Mouse (Mus musculus): ENCODE results near the gene Htra1.
A peak's percentile ranks its signal among the peaks of the same experiment; 100 is the strongest.

The Htra1 gene

GRCm38 (mm10) chr7:130935793-130936471 is at the start of gene Htra1:
Htra1 (plus strand) TSS chr7:130936111.
- DNase-seq (ENCODE audit: low spot score in 2 of 2) = peak; percentile 32 to 61

- DNase-seq (ENCODE audit: low spot score in 2 of 2) = no peak
These were observed 49.7 kb upstream of the Htra1 start for GRCm38 (mm10) chr7:130886246-130886645.

- DNase-seq (ENCODE audit: low spot score in 2 of 2) = no peak
These were observed 48.0 kb upstream of the Htra1 start for GRCm38 (mm10) chr7:130887946-130888345.

DNA sequence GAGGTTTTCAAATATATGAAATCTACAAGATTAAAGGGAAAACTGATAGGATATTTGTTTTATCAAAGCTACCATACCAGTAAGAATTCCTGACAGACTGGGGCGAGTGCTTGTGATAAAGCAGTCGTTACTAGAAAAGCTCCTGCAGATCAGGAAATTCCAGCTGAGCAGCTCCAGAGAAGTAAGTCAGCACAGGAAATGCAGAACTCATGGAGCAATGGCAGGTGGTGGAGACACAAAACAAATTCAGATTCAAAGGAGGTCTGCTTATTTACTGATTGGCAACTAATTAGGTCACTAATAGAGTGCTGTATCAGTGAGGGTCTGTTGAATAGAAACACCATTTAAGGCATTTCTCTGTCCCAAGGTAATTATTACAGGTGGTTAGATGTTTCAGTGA is 45.0 kb upstream of the Htra1 start:
- DNase-seq (ENCODE audit: low spot score in 2 of 2) = no peak

DNA sequence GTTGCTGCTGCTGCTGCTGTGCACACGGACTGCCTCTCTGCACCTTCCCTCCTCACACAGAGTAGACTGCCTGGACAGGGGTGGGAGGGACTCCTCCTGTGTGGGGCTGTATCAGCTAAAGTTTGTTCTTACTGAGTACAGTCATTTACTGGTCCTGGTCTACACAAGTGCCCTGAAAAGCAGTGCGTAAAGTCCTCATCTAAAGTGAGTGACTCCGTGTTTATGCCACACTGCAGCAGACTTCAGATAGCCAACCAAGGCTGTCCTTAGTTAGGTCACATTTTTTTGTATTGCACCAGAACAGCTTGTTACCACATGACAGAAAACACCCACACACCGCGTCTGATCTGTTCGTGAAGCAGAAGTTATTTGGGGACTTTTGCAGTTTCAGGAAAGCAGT is 42.9 kb upstream of the Htra1 start:
- DNase-seq (ENCODE audit: low spot score in 2 of 2) = no peak

DNA sequence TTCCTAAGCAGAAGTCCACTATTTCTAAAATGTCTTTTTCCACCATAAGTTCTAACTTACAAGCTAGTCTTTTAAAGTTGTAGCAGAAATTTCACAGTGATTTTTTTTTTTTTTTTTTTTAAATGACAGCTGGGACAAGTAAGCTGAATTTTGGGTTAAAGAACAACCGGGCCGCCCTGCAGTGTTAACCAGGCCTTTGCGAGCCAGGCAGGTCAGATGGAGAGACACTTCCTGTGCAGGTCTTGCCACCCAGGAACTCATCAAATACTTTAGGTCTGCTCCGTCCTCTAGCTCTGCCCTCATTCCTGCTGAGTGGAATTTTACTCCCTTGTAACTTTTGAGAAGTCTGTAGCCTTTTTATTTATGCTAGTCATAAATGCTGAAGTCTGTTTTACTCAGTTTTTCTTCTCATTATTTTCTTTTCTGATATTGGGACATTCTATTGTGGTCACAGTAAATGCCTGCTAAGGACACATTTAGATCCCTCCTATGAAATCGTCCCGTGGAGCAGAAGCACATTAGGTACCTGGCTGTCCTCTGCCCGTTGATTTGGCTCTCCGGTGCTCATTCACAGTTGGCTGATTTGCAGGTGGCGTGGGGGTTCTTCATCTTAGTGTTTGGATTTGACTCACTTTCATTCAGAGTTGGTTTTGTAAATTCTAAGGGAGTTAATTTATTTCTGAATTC is 40.8 kb upstream of the Htra1 start:
- no peak for DNase-seq (ENCODE audit: low spot score in 2 of 2)

GRCm38 (mm10) chr7:130895618-130895945 is 40.3 kb upstream of the Htra1 start:
- DNase-seq (ENCODE audit: low spot score in 2 of 2) = no peak

DNA sequence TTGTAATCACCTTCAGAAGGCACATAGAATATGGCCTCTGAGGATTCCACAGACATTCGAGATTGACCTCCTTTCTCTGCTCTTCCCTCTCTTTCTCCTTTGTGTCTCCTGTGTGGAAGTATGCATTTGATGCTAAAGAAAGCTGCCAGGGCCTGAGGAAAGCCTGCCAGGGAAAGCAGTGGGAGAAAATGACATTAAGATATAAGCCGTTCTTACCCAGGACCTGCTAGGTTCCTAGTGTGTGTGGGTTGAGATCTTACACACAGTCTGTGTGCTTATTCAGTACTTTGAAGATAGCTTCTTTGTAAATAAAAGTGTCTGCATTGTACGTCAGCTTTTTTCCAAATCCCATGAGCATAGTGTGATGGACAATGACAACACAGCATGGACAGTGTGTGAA is 39.8 kb upstream of the Htra1 start:
- DNase-seq (ENCODE audit: low spot score in 2 of 2) = no peak

- no peak for DNase-seq (ENCODE audit: low spot score in 2 of 2)
These were observed 38.7 kb upstream of the Htra1 start for GRCm38 (mm10) chr7:130897201-130897600.

DNA sequence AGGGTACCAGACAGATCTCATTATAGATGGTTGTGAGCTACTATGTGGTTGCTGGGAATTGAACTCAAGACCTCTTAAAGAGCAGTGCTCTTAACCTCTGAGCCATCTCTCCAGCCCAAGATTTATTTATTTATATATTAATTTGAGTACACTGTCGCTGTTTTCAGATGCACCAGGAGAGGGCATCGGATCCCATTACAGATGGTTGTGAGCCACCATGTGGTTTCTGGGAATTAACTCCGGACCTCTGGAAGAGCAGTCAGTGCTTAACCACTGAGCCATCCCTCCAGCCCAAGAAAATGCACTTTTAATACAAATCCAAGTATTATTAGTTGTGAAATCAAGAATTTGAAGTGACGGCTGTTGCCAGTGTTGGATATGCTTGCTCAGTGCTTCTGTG is 37.5 kb upstream of the Htra1 start:
- no peak for DNase-seq (ENCODE audit: low spot score in 2 of 2)

GRCm38 (mm10) chr7:130900233-130900848 is 35.6 kb upstream of the Htra1 start:
- no peak for DNase-seq (ENCODE audit: low spot score in 2 of 2)

GRCm38 (mm10) chr7:130902929-130903328 is 33.0 kb upstream of the Htra1 start:
- DNase-seq (ENCODE audit: low spot score in 2 of 2) = no peak

DNA sequence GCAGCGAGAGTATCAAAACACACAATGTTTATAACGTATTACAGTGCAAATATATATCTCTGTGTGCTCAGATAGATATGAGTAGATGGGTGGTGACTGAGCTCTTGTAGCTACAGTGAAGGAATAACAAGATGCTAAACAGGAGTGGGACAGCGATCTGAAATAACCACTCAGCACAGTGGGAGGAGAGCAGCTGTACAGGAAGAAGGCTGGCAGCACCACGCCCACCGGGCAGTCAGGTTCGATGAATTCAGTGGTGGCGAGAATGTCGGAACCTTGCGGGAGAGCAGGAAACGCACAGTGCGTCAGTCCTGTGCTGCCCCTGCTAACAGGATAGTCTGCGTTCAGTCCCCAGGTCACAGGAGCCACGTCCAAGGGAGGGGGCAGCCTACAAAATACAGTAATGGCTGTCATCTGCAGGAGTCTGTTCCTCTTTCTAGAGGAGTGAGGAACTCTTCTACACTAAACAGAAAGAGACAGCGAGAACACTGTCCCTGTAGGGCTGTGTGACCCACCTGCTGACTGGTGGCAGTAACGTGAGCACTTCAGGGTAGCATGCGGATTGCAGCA is 32.3 kb upstream of the Htra1 start:
- DNase-seq (ENCODE audit: low spot score in 2 of 2) = no peak

GRCm38 (mm10) chr7:130904571-130905365 is 31.1 kb upstream of the Htra1 start:
- DNase-seq (ENCODE audit: low spot score in 2 of 2) = no peak

DNA sequence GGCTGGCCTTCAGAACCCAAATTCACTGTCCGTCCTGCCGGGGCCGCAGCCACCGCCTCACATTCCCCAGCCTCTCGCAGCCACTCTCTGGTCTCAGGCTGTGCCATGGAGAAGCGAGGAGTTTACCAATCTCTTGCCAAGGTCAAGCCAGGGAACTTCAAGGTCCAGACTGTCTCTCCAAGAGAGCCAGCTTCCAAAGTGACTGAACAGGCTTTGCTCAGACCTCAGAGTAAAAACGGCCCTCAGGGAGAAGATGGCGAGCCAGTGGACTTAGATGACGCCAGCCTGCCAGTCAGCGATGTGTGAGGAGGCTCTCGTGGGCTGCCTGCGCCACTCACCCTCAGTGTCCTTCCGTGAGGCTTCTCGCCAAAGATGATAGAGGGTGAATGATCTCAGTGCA is 25.1 kb upstream of the Htra1 start:
- DNase-seq (ENCODE audit: low spot score in 2 of 2) = no peak

DNA sequence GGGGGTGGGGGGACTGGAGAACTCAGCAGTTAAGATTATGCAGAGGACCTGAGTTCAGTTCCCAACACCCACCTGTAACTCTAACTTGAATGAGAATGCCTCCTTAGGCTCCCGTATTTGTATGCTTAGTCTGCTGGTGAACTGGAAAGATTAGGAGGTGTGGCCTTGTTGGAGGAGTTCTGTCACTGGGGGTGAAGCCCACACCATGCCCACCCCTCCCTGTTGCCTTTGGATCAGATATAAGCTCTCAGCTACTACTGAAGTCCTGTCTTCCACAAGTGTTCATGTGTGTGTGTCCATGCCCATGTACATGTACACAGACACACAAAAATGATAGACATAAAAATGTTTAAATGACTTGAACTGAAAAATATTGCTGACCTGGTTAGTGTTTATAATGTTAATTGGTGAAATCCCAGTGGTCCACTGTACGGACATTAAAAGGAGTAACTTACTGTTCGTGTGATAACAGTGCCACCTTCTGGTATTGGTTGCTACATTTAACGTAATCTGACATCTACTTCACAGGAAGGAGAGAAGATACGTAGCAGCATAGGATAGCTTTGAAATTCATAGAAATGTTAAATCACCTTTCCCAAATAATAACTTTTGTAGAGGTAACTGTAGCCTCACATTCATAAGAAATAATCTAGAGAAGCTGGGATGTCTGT is 21.1 kb upstream of the Htra1 start:
- no peak for DNase-seq (ENCODE audit: low spot score in 2 of 2)

GRCm38 (mm10) chr7:130918260-130918659 is 17.7 kb upstream of the Htra1 start:
- no peak for DNase-seq (ENCODE audit: low spot score in 2 of 2)

DNA sequence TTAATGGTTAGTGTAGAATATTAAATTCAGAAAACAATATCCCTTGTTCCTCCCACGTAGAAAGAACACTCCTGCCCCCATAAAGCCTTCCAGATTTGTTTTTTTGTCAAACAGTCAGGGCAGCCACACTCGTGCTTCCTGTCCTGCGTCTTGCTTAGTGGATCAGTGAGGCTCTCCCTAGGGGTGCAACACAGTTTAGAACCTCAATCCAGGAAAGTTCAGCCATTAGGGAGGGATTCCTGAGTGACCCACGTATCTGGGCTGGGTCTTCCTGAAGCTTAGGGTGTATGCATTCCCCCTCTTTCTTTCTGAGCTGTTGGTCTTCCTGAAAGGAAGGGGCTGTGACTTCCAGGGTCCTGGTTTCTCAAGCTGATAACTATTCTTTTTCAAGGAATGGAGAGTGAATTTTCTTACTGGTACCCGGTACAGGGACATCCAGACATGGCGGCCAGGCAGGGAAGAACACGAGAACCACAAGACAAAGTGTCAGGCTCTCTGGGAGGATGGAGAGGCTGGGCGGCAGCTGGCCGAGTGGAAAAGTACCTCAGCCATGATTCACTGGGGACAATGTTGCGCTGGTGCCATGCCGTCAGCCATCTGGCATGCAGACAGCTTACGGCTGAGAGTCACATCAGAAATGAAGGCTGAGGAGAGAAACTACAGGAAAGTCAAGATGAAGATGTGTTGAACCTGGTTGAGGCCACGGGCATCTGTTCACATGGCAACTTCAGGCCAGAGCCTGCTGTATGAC is 12.8 kb upstream of the Htra1 start:
- no peak for DNase-seq (ENCODE audit: low spot score in 2 of 2)

- DNase-seq (ENCODE audit: low spot score in 2 of 2) = no peak
These were observed 5.5 kb upstream of the Htra1 start for GRCm38 (mm10) chr7:130930401-130930800.

DNA sequence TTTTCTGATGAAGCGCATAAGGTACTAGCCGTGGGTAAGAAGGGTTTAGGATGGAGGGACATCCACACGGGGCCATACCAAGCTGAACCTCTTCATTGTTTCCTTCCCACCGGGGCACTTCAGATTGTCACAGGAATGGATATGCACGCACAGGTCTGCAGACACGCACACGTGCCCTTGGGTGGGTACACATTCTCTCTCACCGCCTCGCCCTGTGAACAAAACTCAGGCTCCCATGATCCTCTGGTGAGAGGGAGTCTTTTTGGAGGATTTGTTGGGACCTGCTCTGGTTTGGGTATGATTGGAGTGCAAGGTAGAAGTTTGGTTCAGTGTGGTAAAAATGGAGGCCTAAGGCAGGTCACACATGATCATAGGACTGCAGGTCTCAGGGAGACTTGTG is 3.0 kb upstream of the Htra1 start:
- DNase-seq (ENCODE audit: low spot score in 2 of 2) = no peak

DNA sequence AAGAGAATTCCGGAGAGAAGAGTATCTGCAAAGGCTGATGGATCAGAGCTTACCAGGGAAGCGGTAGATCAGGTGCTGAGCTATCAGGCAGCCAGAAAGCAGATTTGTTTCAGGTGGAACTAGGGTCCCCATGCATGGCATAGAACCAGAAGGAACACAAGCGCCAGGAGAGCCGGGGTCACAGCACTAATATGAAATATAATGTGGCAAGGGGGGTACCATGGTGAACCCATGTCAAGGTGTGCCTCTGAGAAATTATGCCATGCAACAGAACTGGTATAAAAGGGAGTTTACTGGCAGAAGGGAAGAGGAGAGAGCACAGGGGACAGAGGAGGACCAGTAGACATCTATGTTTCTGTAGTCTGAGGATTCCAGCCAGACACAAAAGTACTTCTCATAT is 1.3 kb upstream of the Htra1 start:
- DNase-seq (ENCODE audit: low spot score in 2 of 2) = no peak
